Mouse (Mus musculus): ENCODE results near the gene Slc39a10. TPM values are rescaled to one million over a fixed set of nuclear protein-coding genes. Genes with fewer than 3 reads are reported as not detected.
"Not testable (repeated sequence)": the region's sequence is repeated elsewhere in the genome, so short reads cannot be mapped to it uniquely, and the experiment has no call there.

Slc39a10 gene
- polyA plus RNA-seq, 2 experiments: 35.6 to 53.7 TPM

- H3K9ac ChIP-seq (ENCODE audit: low read depth, low read length, severe bottlenecking); H3K36me3 ChIP-seq (ENCODE audit: control insufficient read depth, insufficient read depth, low read length); H3K27me3 ChIP-seq (ENCODE audit: control insufficient read depth, insufficient read depth, low read length); H3K27ac ChIP-seq (replicated peaks; ENCODE audit: low read depth, low read length); H3K9me3 ChIP-seq (ENCODE audit: control insufficient read depth, low read length); ATAC-seq (ENCODE audit: low FRiP score, low read depth); H3K4me2 ChIP-seq (replicated peaks; ENCODE audit: low read depth, low read length, severe bottlenecking); H3K4me3 ChIP-seq (replicated peaks; ENCODE audit: low read length); H3K4me1 ChIP-seq (ENCODE audit: control insufficient read depth, insufficient read depth, low read length): not testable (repeated sequence)
- DNase-seq (ENCODE audit: low spot score): peak; percentile 15
These were observed 123.3 kb downstream of the Slc39a10 start for GRCm38 (mm10) chr1:46769318-46769717.

DNA sequence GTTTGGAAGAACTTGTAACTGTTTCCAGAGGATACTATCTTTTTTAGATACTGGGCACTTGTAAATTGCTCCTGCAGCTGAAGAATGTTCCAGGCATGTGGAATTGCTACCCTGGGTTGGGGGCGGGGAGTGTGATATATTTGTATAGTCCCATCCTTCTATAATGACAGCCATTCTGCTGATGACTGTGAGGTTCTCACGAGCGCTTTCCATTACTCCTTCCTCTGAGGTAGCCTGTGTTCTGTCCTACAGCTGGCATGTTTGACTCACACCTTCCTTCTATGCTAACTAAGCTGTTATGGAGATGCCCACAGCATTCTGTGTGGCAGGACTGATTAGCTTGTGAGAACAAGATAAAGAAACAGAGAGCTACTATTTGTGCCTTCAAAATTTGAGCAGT, 128.1 kb downstream of the Slc39a10 start:
- not testable (repeated sequence) for H3K27me3 ChIP-seq (ENCODE audit: control insufficient read depth, insufficient read depth, low read length); H3K27ac ChIP-seq (replicated peaks; ENCODE audit: low read depth, low read length); H3K9me3 ChIP-seq (ENCODE audit: control insufficient read depth, low read length); DNase-seq (ENCODE audit: low spot score); ATAC-seq (ENCODE audit: low FRiP score, low read depth); H3K36me3 ChIP-seq (ENCODE audit: control insufficient read depth, insufficient read depth, low read length); H3K4me2 ChIP-seq (replicated peaks; ENCODE audit: low read depth, low read length, severe bottlenecking); H3K4me1 ChIP-seq (ENCODE audit: control insufficient read depth, insufficient read depth, low read length); H3K9ac ChIP-seq (ENCODE audit: low read depth, low read length, severe bottlenecking); H3K4me3 ChIP-seq (replicated peaks; ENCODE audit: low read length)
- WGBS: 60% methylated on average over 3 of the region's 3 CpGs

Data from limb, embryonic 14.5 days (tissue).